Mouse (Mus musculus): ENCODE data around the gene Cpa5.

- TF ChIP-seq POLR2A (IDR thresholded peaks at IDR 0.05; ENCODE audit: control insufficient read depth in 1 of 2, insufficient read depth in 1 of 2, low read depth in 1 of 2, low read length in 2 of 2, poor library complexity in 1 of 2) (no peak), CTCF (IDR thresholded peaks at IDR 0.05 in 2 of 3, conservative IDR thresholded peaks at IDR 0.05 in 1 of 3; ENCODE audit: control insufficient read depth in 1 of 3, insufficient read depth in 1 of 3, low read depth in 2 of 3, low read length in 3 of 3, poor library complexity in 1 of 3, severe bottlenecking in 1 of 3) (no peak), JUND (IDR thresholded peaks at IDR 0.05; ENCODE audit: low read depth, low read length) (no peak), MAFK (IDR thresholded peaks at IDR 0.05; ENCODE audit: borderline replicate concordance, low read depth, low read length) (no peak), GABPA (IDR thresholded peaks at IDR 0.05; ENCODE audit: low read depth, low read length) (no peak), TCF12 (IDR thresholded peaks at IDR 0.05; ENCODE audit: low read depth, low read length) (no peak), KAT2A (conservative IDR thresholded peaks at IDR 0.05; ENCODE audit: low read depth, low read length) (no peak), ELF1 (IDR thresholded peaks at IDR 0.05; ENCODE audit: low read depth, low read length) (no peak), RAD21 (IDR thresholded peaks at IDR 0.05; ENCODE audit: low read depth, low read length) (no peak), SMC3 (IDR thresholded peaks at IDR 0.05; ENCODE audit: low read depth, low read length) (no peak), ETS1 (IDR thresholded peaks at IDR 0.05; ENCODE audit: low read depth, low read length) (no peak)
Measured at GRCm38 (mm10) chr6:30620591-30620990, 9.8 kb downstream of the Cpa5 start.
